Mouse (Mus musculus): ENCODE results near the gene Gm3106.
"Not testable (repeated sequence)": the region's sequence is repeated elsewhere in the genome, so short reads cannot be mapped to it uniquely, and the experiment has no call there.

Gene Gm3106

GRCm38 (mm10) chr5:94217705-94218104 lies at the start of gene Gm3106:
Gene Gm3106, plus strand, starts transcription at chr5:94218005.
- ATAC-seq (ENCODE audit: low TSS enrichment): not testable (repeated sequence)

Measured in frontal cortex, adult (tissue).